In the genomic region with DNA sequence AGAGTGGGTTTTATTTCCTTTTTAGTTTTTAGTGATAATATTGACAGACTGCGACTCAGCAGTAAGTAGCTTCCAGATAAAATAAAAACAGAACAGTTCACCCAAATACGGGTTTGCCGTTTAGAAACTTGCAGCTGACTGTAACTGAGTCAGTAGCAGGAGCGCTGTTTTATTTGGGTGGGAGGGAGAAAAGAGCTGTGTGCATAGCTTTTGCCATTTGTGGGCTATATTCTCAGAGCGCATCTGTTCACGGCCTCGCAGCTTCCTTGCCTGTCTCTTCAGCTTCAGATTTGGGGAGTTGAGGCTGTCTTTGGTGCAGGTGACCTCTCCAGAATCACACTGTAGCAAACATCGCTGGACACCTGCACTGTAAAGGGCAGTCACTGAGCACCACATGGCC, we compare ENCODE assay signal across 3 mouse cellular contexts.
"Had no signal": no experiment of that assay in that cellular context is flagged by ENCODE, and none has a peak within 500 bp of the region (broad histone marks: within the 10 kb centered on the region; RNA-seq: fewer than 3 reads in every experiment).

No protein-coding gene starts in this region.

- H3K9ac ChIP-seq: liver, embryonic 15.5 days had no signal

- H3K4me2 ChIP-seq: liver, embryonic 11.5 days; liver, embryonic 15.5 days had no signal

- H3K27me3 ChIP-seq: liver, embryonic 15.5 days had no signal

- H3K27ac ChIP-seq: limb, embryonic 10.5 days; liver, embryonic 15.5 days had no signal

- H3K36me3 ChIP-seq: liver, embryonic 15.5 days had no signal

- H3K4me3 ChIP-seq: limb, embryonic 10.5 days; liver, embryonic 15.5 days had no signal

- H3K9me3 ChIP-seq: limb, embryonic 10.5 days; liver, embryonic 15.5 days had no signal

- H3K4me1 ChIP-seq: liver, embryonic 15.5 days had no signal
